Mouse (Mus musculus) embryonic facial prominence, embryonic 11.5 days (tissue): ENCODE measurements around the gene Vmn1r78. TPM values are rescaled to one million over a fixed set of nuclear protein-coding genes. Genes with fewer than 3 reads are reported as not detected.
"Not testable (repeated sequence)": the region's sequence is repeated elsewhere in the genome, so short reads cannot be mapped to it uniquely, and the experiment has no call there.

ENCODE experiments used
- ATAC-seq: fragments of 200-750 bp; cut with Nextera tagmentation; replicated peaks from 2 replicates; pipeline ENCODE4 v1.8.0; 2017; ENCODE audit warnings: low read depth; ENCODE audit not compliant: insufficient number of reproducible peaks, low FRiP score, low TSS enrichment
- DNase-seq: peaks from one replicate; pipeline ENCODE4 v3.0.0-alpha.2; 2015; ENCODE audit warnings: low spot score
- H3K27ac ChIP-seq: fragments of 300-500 bp; sonication (generic); replicated peaks from 2 replicates; pipeline ENCODE4 v1.5.1; 2014; ENCODE audit warnings: mild to moderate bottlenecking, low read depth, low read length, control low read depth
- H3K27me3 ChIP-seq: fragments of 300-500 bp; sonication (generic); 2 replicates; pipeline ENCODE4 v1.6.1; 2014; ENCODE audit warnings: mild to moderate bottlenecking, low read length, moderate library complexity, mixed read lengths; ENCODE audit not compliant: control insufficient read depth, insufficient read depth
- H3K36me3 ChIP-seq: fragments of 300-500 bp; sonication (generic); replicated peaks from 2 replicates; pipeline ENCODE4 v1.6.1; 2014; ENCODE audit warnings: low read depth, mild to moderate bottlenecking, low read length, moderate library complexity, mixed read lengths; ENCODE audit not compliant: control insufficient read depth, insufficient read depth
- H3K4me1 ChIP-seq: fragments of 300-500 bp; sonication (generic); 2 replicates; pipeline ENCODE4 v1.6.1; 2014; ENCODE audit warnings: low read length, mixed read lengths; ENCODE audit not compliant: control insufficient read depth, insufficient read depth
- H3K4me2 ChIP-seq: fragments of 300-500 bp; sonication (generic); 2 replicates; pipeline ENCODE4 v1.6.1; 2014; ENCODE audit warnings: low read depth, mild to moderate bottlenecking, control low read depth, low read length, moderate library complexity
- H3K4me3 ChIP-seq: fragments of 300-500 bp; sonication (generic); 2 replicates; pipeline ENCODE4 v1.5.1; 2014; ENCODE audit warnings: low read depth, low read length, control low read depth
- H3K9ac ChIP-seq: fragments of 300-500 bp; sonication (generic); replicated peaks from 2 replicates; pipeline ENCODE4 v1.6.1; 2014; ENCODE audit warnings: mild to moderate bottlenecking, control low read depth, low read length
- H3K9me3 ChIP-seq: fragments of 300-500 bp; sonication (generic); replicated peaks from 2 replicates; pipeline ENCODE4 v1.6.1; 2016; ENCODE audit warnings: mild to moderate bottlenecking, low read length, inconsistent platforms, mixed read lengths; ENCODE audit not compliant: control insufficient read depth
- WGBS: fragments of 180-500 bp; shearing (Covaris S2); extraction: QIAGEN DNeasy Blood & Tissue Kit; methylation state at CpG from one replicate; pipeline ENCODE4 v1.1.7; 2014; 5-methylcytosine and 5-hydroxymethylcytosine counted together
- polyA plus RNA-seq: library from polyadenylated mRNA; unstranded; fragments of >200 nt; fragmentation: Nextera tagmentation; extraction: Ambion mirVana; gene quantifications from 2 replicates; pipeline ENCODE4 v1.2.1, GENCODE M21; 2014

The Vmn1r78 gene
- polyA plus RNA-seq: not detected in 2 replicates

- H3K27ac ChIP-seq: no peak within 1 kb of the TSS
- H3K36me3 ChIP-seq: no peaks in the 10 kb centered on the region
- no peak within 1 kb of the TSS for H3K9ac ChIP-seq
- no peak within 1 kb of the TSS for H3K4me2 ChIP-seq
- 54% methylated on average over 2 of the region's 2 CpGs for WGBS
- no peak within 1 kb of the TSS for H3K4me3 ChIP-seq
- DNase-seq (no peak), ATAC-seq (no peak)
- H3K4me1 ChIP-seq: no peaks in the 10 kb centered on the region
- H3K9me3 ChIP-seq: no peaks in the 10 kb centered on the region
- H3K27me3 ChIP-seq: no peaks in the 10 kb centered on the region
These were observed at the start of gene Vmn1r78 for GRCm38 (mm10) chr7:12149957-12150356. TSS of gene Vmn1r78 (plus strand) at chr7:12150257.

GRCm38 (mm10) chr7:12156463-12156862 is 6.4 kb downstream of the Vmn1r78 start:
- H3K9me3 ChIP-seq, H3K27me3 ChIP-seq, H3K4me3 ChIP-seq, H3K4me1 ChIP-seq, H3K27ac ChIP-seq, H3K4me2 ChIP-seq, ATAC-seq, H3K9ac ChIP-seq, DNase-seq, H3K36me3 ChIP-seq: not testable (repeated sequence)
- WGBS: 43% methylated on average over 1 of the region's 1 CpGs

- DNase-seq, H3K27ac ChIP-seq, H3K27me3 ChIP-seq, H3K9ac ChIP-seq, H3K36me3 ChIP-seq, H3K4me3 ChIP-seq, H3K4me2 ChIP-seq, H3K9me3 ChIP-seq, H3K4me1 ChIP-seq, ATAC-seq: not testable (repeated sequence)
These were observed 20.9 kb downstream of the Vmn1r78 start, which contains the start of gene Vmn1r79 for GRCm38 (mm10) chr7:12170979-12171378. TSS of gene Vmn1r79 (plus strand) at chr7:12171279.

- H3K4me1 ChIP-seq, H3K4me2 ChIP-seq, H3K4me3 ChIP-seq, ATAC-seq, H3K9me3 ChIP-seq, H3K27me3 ChIP-seq, DNase-seq, H3K9ac ChIP-seq, H3K27ac ChIP-seq, H3K36me3 ChIP-seq: not testable (repeated sequence)
- 65% methylated on average over 2 of the region's 2 CpGs for WGBS
These were observed 22.9 kb downstream of the Vmn1r78 start for GRCm38 (mm10) chr7:12172926-12173325.

- no peaks in the 10 kb centered on the region for H3K36me3 ChIP-seq
- no peak within 1 kb of the TSS for H3K4me3 ChIP-seq
- no peak within 1 kb of the TSS for H3K9ac ChIP-seq
- no peaks in the 10 kb centered on the region for H3K27me3 ChIP-seq
- H3K9me3 ChIP-seq: no peaks in the 10 kb centered on the region
- no peak within 1 kb of the TSS for H3K4me2 ChIP-seq
- WGBS: 80% methylated on average over 1 of the region's 1 CpGs
- DNase-seq: no peak
- ATAC-seq: no peak
- no peaks in the 10 kb centered on the region for H3K4me1 ChIP-seq
- H3K27ac ChIP-seq: no peak within 1 kb of the TSS
These were observed 38.9 kb downstream of the Vmn1r78 start, which contains the start of gene Vmn1r80 for GRCm38 (mm10) chr7:12188986-12189385. TSS of gene Vmn1r80 (plus strand) at chr7:12189286.

- Histone ChIP-seq H3K4me3 (no peak overlapping the region), H3K9ac (no peak overlapping the region), H3K36me3 (no peaks in the 10 kb centered on the region), H3K27me3 (no peaks in the 10 kb centered on the region), H3K9me3 (0 out of 2 replicates have a peak, but pooled peaks cover 3% of the 10 kb centered on the region), H3K4me2 (no peak overlapping the region), H3K4me1 (no peaks in the 10 kb centered on the region), H3K27ac (no peak overlapping the region)
- 68% methylated on average over 2 of the region's 2 CpGs for WGBS
- DNase-seq (no peak), ATAC-seq (no peak)
These were observed 54.1 kb downstream of the Vmn1r78 start for GRCm38 (mm10) chr7:12204141-12204540.

Other genes with a start within 250 kb of the Vmn1r78 start
- gene Vmn1r76, start 212.0 kb upstream of the Vmn1r78 start, polyA plus RNA-seq: not detected in 2 replicates
- gene Vmn1r77, start 113.5 kb upstream of the Vmn1r78 start, polyA plus RNA-seq: not detected in 2 replicates
- gene Vmn1r79, start 21.0 kb downstream of the Vmn1r78 start, polyA plus RNA-seq: not detected in 2 replicates
- gene Vmn1r80, start 39.0 kb downstream of the Vmn1r78 start, polyA plus RNA-seq: not detected in 2 replicates
- gene Vmn1r81, start 118.0 kb downstream of the Vmn1r78 start, polyA plus RNA-seq: not detected in 2 replicates
- not detected in 2 replicates for gene Vmn1r82, start 150.2 kb downstream of the Vmn1r78 start, polyA plus RNA-seq
- gene Vmn1r83, start 179.2 kb downstream of the Vmn1r78 start, polyA plus RNA-seq: not detected in 2 replicates
- gene Vmn1r84, start 219.0 kb downstream of the Vmn1r78 start, polyA plus RNA-seq: not detected in 2 replicates